Mouse (Mus musculus): ENCODE results near the gene Anapc5.

- TF ChIP-seq POLR2A (IDR thresholded peaks at IDR 0.05; ENCODE audit: extremely low read depth, insufficient read depth, low read length) (no peak), CTCF (IDR thresholded peaks at IDR 0.05; ENCODE audit: extremely low read depth, insufficient read depth, low read length) (no peak)
These were observed 18.4 kb downstream of the Anapc5 start for GRCm38 (mm10) chr5:122802706-122803105.
